Comparison of ENCODE assay signal across 24 mouse cellular contexts in the genomic region with DNA sequence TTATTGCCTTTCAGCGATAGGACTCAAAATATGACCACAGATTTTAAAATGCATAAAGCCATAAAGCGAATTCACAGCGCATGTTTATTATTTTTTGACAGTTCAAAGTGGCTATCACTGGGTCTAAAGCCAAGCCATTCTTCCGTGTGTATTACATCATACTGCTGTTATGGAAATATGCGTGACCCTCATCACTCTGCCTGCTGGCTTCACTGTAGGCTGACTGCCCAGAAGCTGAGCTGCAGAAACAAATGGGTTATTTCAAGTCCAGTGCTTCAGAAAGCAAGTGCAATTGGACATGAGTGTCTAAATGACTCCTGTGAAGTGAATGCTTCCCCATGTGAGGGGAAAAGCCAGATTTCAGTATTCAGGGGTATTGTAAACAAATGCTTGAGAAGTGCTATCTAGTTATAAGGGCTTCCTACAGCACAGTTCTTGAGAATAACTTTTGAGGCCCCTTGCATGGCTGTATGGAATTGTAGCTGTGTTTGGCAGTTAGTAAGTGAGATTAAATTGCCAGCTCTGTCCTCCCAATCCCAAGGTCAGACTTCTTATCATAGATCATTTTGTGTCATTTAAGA. TPM values are rescaled to one million over a fixed set of nuclear protein-coding genes. Genes with fewer than 3 reads are reported as not detected.
DNase-seq lines count a peak whose midpoint lies in the region; ATAC-seq and TF ChIP-seq lines count a peak whose summit lies in the region.
"Had no signal": no experiment of that assay in that cellular context is flagged by ENCODE, and none has a peak within 500 bp of the region (broad histone marks: within the 10 kb centered on the region; RNA-seq: fewer than 3 reads in every experiment).

No protein-coding gene starts in this region.

- no peak overlapping the region for H3K4me3 ChIP-seq in embryonic facial prominence, embryonic 14.5 days (ENCODE audit: low read depth, low read length)
- H3K4me3 ChIP-seq in embryonic facial prominence, embryonic 10.5 days: no peak overlapping the region
- H3K4me3 ChIP-seq in intestine, embryonic 16.5 days (ENCODE audit: low read length): no peak overlapping the region
- no peak overlapping the region for H3K4me3 ChIP-seq in intestine, postnatal 0 days (ENCODE audit: low read depth, low read length)
- H3K4me3 ChIP-seq in midbrain, postnatal 0 days (ENCODE audit: low read depth, low read length): no peak overlapping the region
- no peak overlapping the region for H3K4me3 ChIP-seq in midbrain, embryonic 10.5 days
- H3K4me3 ChIP-seq: forebrain, embryonic 13.5 days; hindbrain, embryonic 15.5 days; limb, embryonic 10.5 days; midbrain, embryonic 12.5 days had no signal

- no peaks in the 10 kb centered on the region for H3K9me3 ChIP-seq in embryonic facial prominence, embryonic 14.5 days (ENCODE audit: control insufficient read depth, low read length)
- no peaks in the 10 kb centered on the region for H3K9me3 ChIP-seq in embryonic facial prominence, embryonic 10.5 days
- H3K9me3 ChIP-seq in intestine, embryonic 16.5 days (ENCODE audit: control insufficient read depth, low read length): no peaks in the 10 kb centered on the region
- H3K9me3 ChIP-seq in intestine, postnatal 0 days (ENCODE audit: control insufficient read depth): no peaks in the 10 kb centered on the region
- H3K9me3 ChIP-seq in midbrain, postnatal 0 days (ENCODE audit: low read length): no peaks in the 10 kb centered on the region; the same call in 1 of the 2 replicates
- H3K9me3 ChIP-seq in midbrain, embryonic 10.5 days (replicated peaks): no peaks in the 10 kb centered on the region
- H3K9me3 ChIP-seq: forebrain, embryonic 13.5 days; hindbrain, embryonic 15.5 days; limb, embryonic 10.5 days; midbrain, embryonic 12.5 days had no signal

- no peaks in the 10 kb centered on the region for H3K36me3 ChIP-seq in embryonic facial prominence, embryonic 14.5 days (ENCODE audit: control insufficient read depth, insufficient read depth, low read length)
- H3K36me3 ChIP-seq in embryonic facial prominence, embryonic 10.5 days (replicated peaks): no peaks in the 10 kb centered on the region
- H3K36me3 ChIP-seq in intestine, embryonic 16.5 days (ENCODE audit: control insufficient read depth, insufficient read depth, low read length): no peaks in the 10 kb centered on the region
- no peaks in the 10 kb centered on the region for H3K36me3 ChIP-seq in intestine, postnatal 0 days (ENCODE audit: control insufficient read depth, insufficient read depth)
- H3K36me3 ChIP-seq in midbrain, postnatal 0 days (ENCODE audit: insufficient read depth, low read length): no peaks in the 10 kb centered on the region
- no peaks in the 10 kb centered on the region for H3K36me3 ChIP-seq in midbrain, embryonic 10.5 days
- H3K36me3 ChIP-seq: hindbrain, embryonic 15.5 days; limb, embryonic 10.5 days; midbrain, embryonic 12.5 days had no signal

- H3K9ac ChIP-seq in embryonic facial prominence, embryonic 14.5 days (ENCODE audit: low read depth, low read length): no peak overlapping the region
- no peak overlapping the region for H3K9ac ChIP-seq in intestine, embryonic 16.5 days (ENCODE audit: low read depth, low read length)
- H3K9ac ChIP-seq in intestine, postnatal 0 days (ENCODE audit: low read depth, low read length): no peak overlapping the region
- H3K9ac ChIP-seq in midbrain, postnatal 0 days (replicated peaks; ENCODE audit: low read length, poor library complexity, severe bottlenecking): no peak overlapping the region
- H3K9ac ChIP-seq: forebrain, embryonic 13.5 days; hindbrain, embryonic 15.5 days; midbrain, embryonic 12.5 days had no signal

- no peak for ATAC-seq in embryonic facial prominence, embryonic 14.5 days (ENCODE audit: low read depth)
- ATAC-seq in intestine, embryonic 16.5 days: peak; percentile 52; the same call in 1 of the 2 replicates
- no peak for ATAC-seq in intestine, postnatal 0 days
- ATAC-seq in midbrain, postnatal 0 days (ENCODE audit: low FRiP score): no peak
- ATAC-seq: activated CD4-positive, CD25-positive, alpha-beta regulatory T cell, adult 4 months; forebrain, embryonic 13.5 days; Patski had no signal

- no peak for TF ChIP-seq CTCF in intestine, postnatal 0 days (IDR thresholded peaks at IDR 0.05; ENCODE audit: low read depth)
- TF ChIP-seq CTCF in midbrain, postnatal 0 days (IDR thresholded peaks at IDR 0.05): no peak

- H3K4me1 ChIP-seq in embryonic facial prominence, embryonic 14.5 days (ENCODE audit: control insufficient read depth, insufficient read depth, low read length): no peaks in the 10 kb centered on the region
- no peaks in the 10 kb centered on the region for H3K4me1 ChIP-seq in embryonic facial prominence, embryonic 10.5 days
- H3K4me1 ChIP-seq in intestine, embryonic 16.5 days (ENCODE audit: control insufficient read depth, insufficient read depth, low read length): no peaks in the 10 kb centered on the region
- H3K4me1 ChIP-seq in intestine, postnatal 0 days (replicated peaks; ENCODE audit: control insufficient read depth, insufficient read depth, low read length): no peaks in the 10 kb centered on the region
- H3K4me1 ChIP-seq in midbrain, postnatal 0 days (ENCODE audit: insufficient read depth, low read length): no peaks in the 10 kb centered on the region
- no peaks in the 10 kb centered on the region for H3K4me1 ChIP-seq in midbrain, embryonic 10.5 days
- H3K4me1 ChIP-seq: forebrain, embryonic 13.5 days; hindbrain, embryonic 15.5 days; limb, embryonic 10.5 days; midbrain, embryonic 12.5 days had no signal

- H3K27me3 ChIP-seq in embryonic facial prominence, embryonic 14.5 days (replicated peaks; ENCODE audit: control insufficient read depth, insufficient read depth, low read length): peaks cover 19% of the 10 kb centered on the region; the same call in 1 of the 2 replicates
- peaks cover 76% of the 10 kb centered on the region for H3K27me3 ChIP-seq in embryonic facial prominence, embryonic 10.5 days (replicated peaks; ENCODE audit: low read depth, poor library complexity, severe bottlenecking)
- H3K27me3 ChIP-seq in intestine, embryonic 16.5 days (replicated peaks; ENCODE audit: control insufficient read depth, insufficient read depth, low read length): 0 out of 2 replicates have a peak, but pooled peaks cover 3% of the 10 kb centered on the region
- H3K27me3 ChIP-seq in intestine, postnatal 0 days (replicated peaks; ENCODE audit: control insufficient read depth, insufficient read depth, low read length): no peaks in the 10 kb centered on the region
- no peaks in the 10 kb centered on the region; the same call in 1 of the 2 replicates for H3K27me3 ChIP-seq in midbrain, postnatal 0 days (ENCODE audit: insufficient read depth, low read length)
- peaks cover 71% of the 10 kb centered on the region for H3K27me3 ChIP-seq in midbrain, embryonic 10.5 days (ENCODE audit: low read depth, poor library complexity, severe bottlenecking)
- H3K27me3 ChIP-seq: forebrain, embryonic 13.5 days; hindbrain, embryonic 15.5 days had no signal

- no peak overlapping the region for H3K27ac ChIP-seq in embryonic facial prominence, embryonic 14.5 days (replicated peaks; ENCODE audit: low read depth, low read length)
- no peak overlapping the region for H3K27ac ChIP-seq in embryonic facial prominence, embryonic 10.5 days (replicated peaks)
- H3K27ac ChIP-seq in intestine, embryonic 16.5 days (ENCODE audit: low read length): no peak overlapping the region
- no peak overlapping the region for H3K27ac ChIP-seq in intestine, postnatal 0 days (ENCODE audit: low read depth, low read length)
- no peak overlapping the region for H3K27ac ChIP-seq in midbrain, postnatal 0 days (ENCODE audit: low read depth, low read length)
- no peak overlapping the region for H3K27ac ChIP-seq in midbrain, embryonic 10.5 days (replicated peaks)
- H3K27ac ChIP-seq: forebrain, embryonic 13.5 days; hindbrain, embryonic 15.5 days; limb, embryonic 10.5 days; macrophage; midbrain, embryonic 12.5 days had no signal

- DNase-seq in embryonic facial prominence, embryonic 14.5 days (ENCODE audit: low spot score): peak; percentile 3
- DNase-seq in embryonic facial prominence, embryonic 10.5 days (ENCODE audit: low spot score): no peak
- DNase-seq in midbrain, postnatal 0 days (ENCODE audit: low spot score): peak; percentile 42
- no peak for DNase-seq in midbrain, embryonic 10.5 days (ENCODE audit: low spot score)
- DNase-seq in MN1 (ENCODE audit: low spot score): no peak
- DNase-seq: adrenal gland, postnatal 36 days; cerebellum, adult 9-11 months; embryo, embryonic 11 days; gastrocnemius, postnatal 25 days; kidney, adult 8-10 months; right cerebral cortex, postnatal 4 days; thymus, postnatal 25 days had no signal

- 74% methylated on average over 5 of the region's 5 CpGs for WGBS in embryonic facial prominence, embryonic 14.5 days
- WGBS in embryonic facial prominence, embryonic 10.5 days: 87% methylated on average over 5 of the region's 5 CpGs
- 45% methylated on average over 5 of the region's 5 CpGs for WGBS in intestine, embryonic 16.5 days
- 65% methylated on average over 5 of the region's 5 CpGs for WGBS in intestine, postnatal 0 days
- WGBS in midbrain, postnatal 0 days: 65% methylated on average over 5 of the region's 5 CpGs
- WGBS in midbrain, embryonic 10.5 days: 85% methylated on average over 5 of the region's 5 CpGs

- no peak overlapping the region for H3K4me2 ChIP-seq in embryonic facial prominence, embryonic 14.5 days (ENCODE audit: low read depth, low read length)
- H3K4me2 ChIP-seq in intestine, embryonic 16.5 days (ENCODE audit: low read depth, low read length): no peak overlapping the region
- H3K4me2 ChIP-seq in intestine, postnatal 0 days (replicated peaks; ENCODE audit: low read depth): no peak overlapping the region
- no peak overlapping the region for H3K4me2 ChIP-seq in midbrain, postnatal 0 days (ENCODE audit: low read depth, low read length, poor library complexity, severe bottlenecking)
- H3K4me2 ChIP-seq: forebrain, embryonic 13.5 days; hindbrain, embryonic 15.5 days; liver, embryonic 11.5 days; midbrain, embryonic 12.5 days had no signal

RNA-seq across cellular contexts. Expression of a gene that starts 18.8 kb away (rescaled TPM):
- not detected in 2 replicates for polyA plus RNA-seq in embryonic facial prominence, embryonic 14.5 days (2014; fragmentation: Nextera tagmentation; extraction: Ambion mirVana)
- not detected in 2 replicates for polyA plus RNA-seq in embryonic facial prominence, embryonic 10.5 days (2016; fragmentation: Nextera tagmentation; extraction: Ambion mirVana)
- not detected in 2 replicates for polyA plus RNA-seq in intestine, embryonic 16.5 days (2015; fragmentation: Nextera tagmentation; extraction: Ambion mirVana)
- not detected in 2 replicates for polyA plus RNA-seq in intestine, postnatal 0 days (2015; fragmentation: Nextera tagmentation; extraction: Ambion mirVana)
- total RNA-seq in midbrain, postnatal 0 days (2014; rRNA removed): not detected in 2 replicates
- not detected in 2 replicates for polyA plus RNA-seq in midbrain, postnatal 0 days (2015; fragmentation: Nextera tagmentation; extraction: Ambion mirVana)
- polyA plus RNA-seq in midbrain, embryonic 10.5 days (2016; fragmentation: Nextera tagmentation; extraction: Ambion mirVana): not detected in 2 replicates
- total RNA-seq: adrenal gland, postnatal 36 days; gastrocnemius, postnatal 25 days; layer of hippocampus, adult 18-20 months had no signal
- polyA plus RNA-seq: activated CD4-positive, CD25-positive, alpha-beta regulatory T cell, adult 4 months; forebrain, embryonic 13.5 days; hindbrain, embryonic 15.5 days; limb, embryonic 10.5 days; macrophage; midbrain, embryonic 12.5 days; neural tube, embryonic 14.5 days; Patski had no signal

Comparison
In these comparisons a context has a peak if more than half of its experiments do, and no peak if none do; other contexts are left out.
1. DNase-seq: peak in embryonic facial prominence, embryonic 14.5 days (single experiment) and midbrain, postnatal 0 days (single experiment); none in embryonic facial prominence, embryonic 10.5 days (single experiment), midbrain, embryonic 10.5 days (single experiment) and MN1 (single experiment).